Mouse (Mus musculus) gastrocnemius, adult 18-20 months (tissue): ENCODE data around the gene Eef1e1. TPM values are rescaled to one million over a fixed set of nuclear protein-coding genes. Genes with fewer than 3 reads are reported as not detected.

Experiments used
- total RNA-seq, 2 experiments: library from RNA; stranded (reverse); gene quantifications; 2 replicates each; pipeline ENCODE4 v1.2.3; 2021

Gene Eef1e1
- total RNA-seq, 2 experiments from 2014 or later = 11.1 to 12.1 TPM

Other genes with a start within 250 kb of the Eef1e1 start
- 10 to 100 TPM; 27.2 to 28.0 TPM for gene Txndc5, start 130.2 kb downstream of the Eef1e1 start, total RNA-seq
- gene Bloc1s5, start 23.9 kb downstream of the Eef1e1 start, total RNA-seq = 1 to 10 TPM; 6.0 to 7.1 TPM